Mouse (Mus musculus) bone marrow, adult 2 months (tissue): Measurements from ENCODE around the gene Pcx.

Experiments
- CTCF ChIP-seq: fragments of 200-500 bp; IDR thresholded peaks from 2 replicates; pipeline ENCODE4 v1.5.1; 2011; ENCODE audit warnings: low read length, control low read depth; ENCODE audit not compliant: control insufficient read depth, insufficient read depth
- POLR2A ChIP-seq: fragments of 200-500 bp; IDR thresholded peaks from 2 replicates; pipeline ENCODE4 v1.6.1; 2011; ENCODE audit warnings: low read depth, mild to moderate bottlenecking, control low read depth, low read length, borderline replicate concordance; ENCODE audit not compliant: control insufficient read depth

GRCm38 (mm10) chr19:4596071-4596470, 85.8 kb downstream of the Pcx start:
- TF ChIP-seq CTCF (no peak), POLR2A (no peak)
